Mouse (Mus musculus): ENCODE data around the gene Cela2a. TPM values are rescaled to one million over a fixed set of nuclear protein-coding genes. Genes with fewer than 3 reads are reported as not detected.

The Cela2a gene
- polyA plus RNA-seq (2017; shearing (Covaris generic)) = under 1 TPM in 1 of 2 experiments, not detected in 1; 0.59 TPM

DNA sequence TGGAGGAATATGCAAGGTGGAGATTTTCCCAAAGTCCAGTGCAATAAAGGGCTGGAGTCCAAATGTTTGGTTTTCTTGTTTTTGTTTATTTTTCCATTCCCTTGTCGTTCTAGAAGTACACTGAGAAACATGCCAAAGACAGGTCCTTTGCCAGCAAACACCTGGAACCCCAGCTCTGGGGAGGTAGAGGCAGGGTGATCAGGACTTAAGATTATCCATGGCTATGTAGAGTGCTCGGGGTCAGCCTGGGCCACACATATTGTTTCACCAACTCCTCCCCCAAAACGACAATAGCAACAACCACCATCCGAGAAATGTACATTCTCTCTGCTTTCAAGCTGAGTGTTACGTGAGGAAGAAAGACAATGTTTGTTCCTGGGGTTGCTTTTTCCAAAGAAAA lies at the start of gene Cela2a:
TSS of gene Cela2a (minus strand) at position 101 of the 400 bp plus-strand sequence.

DNA sequence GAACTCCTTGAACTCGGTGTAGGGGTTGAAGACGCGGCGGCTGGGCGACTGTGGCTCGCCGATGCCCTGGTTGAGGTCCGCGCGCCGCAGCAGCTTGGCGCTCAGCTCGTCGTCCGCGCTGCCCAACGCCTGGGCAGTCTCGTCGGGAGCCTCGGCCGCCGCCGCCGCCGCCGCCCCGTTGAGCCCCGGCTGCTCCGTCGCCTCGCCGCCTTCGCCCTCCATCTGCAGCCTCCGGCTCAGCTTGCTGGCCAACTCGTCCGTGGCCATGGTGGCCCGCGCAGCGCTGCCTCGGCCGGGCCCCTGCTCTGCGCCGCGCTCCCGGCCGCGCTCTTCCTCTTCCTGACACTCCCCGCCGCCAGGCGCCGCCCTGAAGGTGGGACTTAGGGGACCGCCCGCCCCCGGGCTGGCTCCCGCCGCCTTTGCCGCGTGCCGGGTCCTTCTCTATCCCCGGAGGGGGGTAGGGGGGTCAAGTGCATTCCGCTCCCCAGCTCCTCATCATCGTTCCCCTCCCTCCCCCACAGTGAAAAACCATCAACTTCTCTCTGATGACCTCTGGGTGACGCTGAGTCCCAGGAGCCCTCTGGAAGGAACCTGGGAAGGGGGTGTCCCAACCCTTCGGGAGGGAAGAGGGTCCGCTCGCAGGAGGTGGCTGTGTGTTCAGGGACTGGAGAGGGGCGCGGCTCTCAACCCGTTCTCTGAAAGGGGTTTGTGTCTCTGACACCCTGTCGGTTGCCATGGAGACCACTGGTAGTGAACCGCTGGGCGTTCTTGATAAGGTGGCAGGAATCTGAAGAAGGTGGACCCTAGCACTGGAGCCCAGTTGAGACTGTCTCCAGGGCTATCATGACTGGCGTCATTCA lies 48.9 kb upstream of the Cela2a start, which contains the start of gene Efhd2:
TSS of gene Efhd2 (minus strand) at position 320 of the 860 bp plus-strand sequence.

GRCm38 (mm10) chr4:141845999-141846398 lies 20.0 kb upstream of the Cela2a start, which contains the start of gene Ctrc:
Gene Ctrc (minus strand): TSS chr4:141846359.

DNA sequence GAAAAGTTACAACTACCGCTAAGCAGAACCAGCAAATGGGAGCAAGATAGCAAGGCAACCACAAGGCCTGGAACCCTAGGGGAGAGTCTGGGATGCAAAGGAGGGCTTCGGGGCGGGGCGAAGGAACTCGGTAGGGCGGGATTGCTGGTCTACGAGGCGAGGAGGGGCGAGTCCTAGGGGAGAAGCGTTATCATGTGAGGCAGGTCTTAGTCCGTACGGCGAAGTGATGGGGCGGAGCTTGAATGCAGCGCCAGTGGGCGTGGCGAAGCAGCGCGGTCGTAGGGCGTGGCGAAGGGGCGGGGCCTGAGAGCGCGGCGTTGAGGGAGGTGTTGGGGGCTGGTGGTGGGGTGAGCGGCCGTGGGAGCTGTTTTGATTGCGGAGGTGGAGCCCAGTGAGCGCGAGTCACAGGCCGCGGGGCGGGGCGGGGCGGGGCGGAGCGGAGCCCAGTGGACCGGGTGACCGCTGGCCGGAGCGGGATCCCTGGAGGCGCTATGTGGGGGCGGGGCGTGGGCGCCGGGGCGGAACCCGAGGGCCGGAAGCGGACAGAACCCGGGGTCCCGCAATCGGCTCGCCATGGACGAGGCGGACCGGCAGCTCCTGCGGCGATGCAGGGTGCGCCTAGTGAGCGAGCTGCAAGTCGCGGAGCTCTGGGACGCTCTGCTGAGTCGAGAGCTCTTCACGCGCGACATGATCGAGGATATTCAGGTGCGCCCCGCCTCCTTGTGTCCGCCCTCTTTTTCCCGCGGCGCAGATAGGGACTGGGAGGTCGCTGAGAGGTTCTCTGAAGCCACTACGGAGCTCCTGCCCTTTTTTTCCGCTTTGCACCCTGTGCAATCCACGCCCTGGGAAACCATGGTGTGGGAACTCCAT lies 32.4 kb downstream of the Cela2a start, which contains the start of gene Casp9:
TSS of gene Casp9 (plus strand) at position 331 of the 870 bp plus-strand sequence.

GRCm38 (mm10) chr4:141790524-141790990 lies 35.4 kb downstream of the Cela2a start, which contains the start of gene Dnajc16:
Gene Dnajc16 (minus strand): TSS chr4:141790931.

Other genes with a start within 250 kb of the Cela2a start
- under 1 TPM in 1 of 2 experiments, not detected in 1; 0.44 TPM for gene Fblim1, start 220.1 kb downstream of the Cela2a start, polyA plus RNA-seq (2017; shearing (Covaris generic))
- under 1 TPM; 0.32 to 0.37 TPM for gene Tmem82, start 207.5 kb downstream of the Cela2a start, polyA plus RNA-seq (2017; shearing (Covaris generic))
- gene Slc25a34, start 202.3 kb downstream of the Cela2a start, polyA plus RNA-seq (2017; shearing (Covaris generic)) = not detected
- 1 to 10 TPM; 8.9 to 9.8 TPM for gene Plekhm2, start 161.3 kb downstream of the Cela2a start, polyA plus RNA-seq (2017; shearing (Covaris generic))
- not detected for gene Rsc1a1, start 140.6 kb downstream of the Cela2a start, polyA plus RNA-seq (2017; shearing (Covaris generic))
- 10 to 100 TPM; 18.6 to 24.4 TPM for gene Ddi2, start 102.7 kb downstream of the Cela2a start, polyA plus RNA-seq (2017; shearing (Covaris generic))
- under 1 TPM in 1 of 2 experiments, not detected in 1; 0.25 TPM for gene Agmat, start 79.5 kb downstream of the Cela2a start, polyA plus RNA-seq (2017; shearing (Covaris generic))
- gene Dnajc16, start 35.2 kb downstream of the Cela2a start, polyA plus RNA-seq (2017; shearing (Covaris generic)) = 1 to 10 TPM; 3.4 TPM
- 10 to 100 TPM in 1 of 2 experiments, 1 to 10 TPM in 1; 7.2 to 12.6 TPM for gene Casp9, start 32.5 kb downstream of the Cela2a start, polyA plus RNA-seq (2017; shearing (Covaris generic))
- gene Ctrc, start 20.2 kb upstream of the Cela2a start, polyA plus RNA-seq (2017; shearing (Covaris generic)) = not detected
- gene Efhd2, start 48.8 kb upstream of the Cela2a start, polyA plus RNA-seq (2017; shearing (Covaris generic)) = 100 to 1,000 TPM; 100 to 149 TPM
- 1 to 10 TPM in 1 of 2 experiments, under 1 TPM in 1; 0.07 to 1.7 TPM for gene Fhad1, start 188.9 kb upstream of the Cela2a start, polyA plus RNA-seq (2017; shearing (Covaris generic))

Measured in activated CD4-positive, CD25-positive, alpha-beta regulatory T cell (primary cell).